Mouse (Mus musculus) lung, embryonic 15.5 days (tissue): ENCODE results near the gene Onecut3. TPM values are rescaled to one million over a fixed set of nuclear protein-coding genes. Genes with fewer than 3 reads are reported as not detected.

ENCODE experiments used
- ATAC-seq: fragments of 200-750 bp; cut with Nextera tagmentation; 2 replicates; pipeline ENCODE4 v1.8.0; 2017; ENCODE audit warnings: moderate number of reproducible peaks, borderline replicate concordance; ENCODE audit not compliant: low FRiP score, low TSS enrichment; ENCODE audit errors: extremely low read depth
- H3K27ac ChIP-seq: fragments of 300-500 bp; sonication (generic); 2 replicates; pipeline ENCODE4 v1.5.1; 2015; ENCODE audit warnings: moderate library complexity, mild to moderate bottlenecking, inconsistent platforms
- H3K27me3 ChIP-seq: fragments of 300-500 bp; sonication (generic); 2 replicates; pipeline ENCODE4 v1.6.1; 2015; ENCODE audit warnings: inconsistent platforms
- H3K36me3 ChIP-seq: fragments of 300-500 bp; sonication (generic); 2 replicates; pipeline ENCODE4 v1.6.1; 2015; ENCODE audit warnings: inconsistent platforms
- H3K4me1 ChIP-seq: fragments of 300-500 bp; sonication (generic); 2 replicates; pipeline ENCODE4 v1.6.1; 2015; ENCODE audit warnings: inconsistent platforms
- H3K4me2 ChIP-seq: fragments of 300-500 bp; sonication (generic); 2 replicates; pipeline ENCODE4 v1.6.1; 2015; ENCODE audit warnings: inconsistent platforms, mild to moderate bottlenecking, moderate library complexity
- H3K4me3 ChIP-seq: fragments of 300-500 bp; sonication (generic); 2 replicates; pipeline ENCODE4 v1.5.1; 2015; ENCODE audit warnings: mild to moderate bottlenecking, inconsistent platforms
- H3K9ac ChIP-seq: fragments of 300-500 bp; sonication (generic); 2 replicates; pipeline ENCODE4 v1.6.1; 2015; ENCODE audit warnings: inconsistent platforms
- H3K9me3 ChIP-seq: fragments of 300-500 bp; sonication (generic); 2 replicates; pipeline ENCODE4 v1.6.1; 2016; ENCODE audit warnings: inconsistent platforms
- WGBS: fragments of 180-500 bp; shearing (Covaris S2); methylation state at CpG from one replicate; pipeline ENCODE4 v1.1.7; 2015; 5-methylcytosine and 5-hydroxymethylcytosine counted together
- polyA plus RNA-seq: library from polyadenylated mRNA; unstranded; fragments of >200 nt; fragmentation: Nextera tagmentation; extraction: Ambion mirVana; gene quantifications from 2 replicates; pipeline ENCODE4 v1.2.1, GENCODE M21; 2015

The Onecut3 gene
- polyA plus RNA-seq, 1 experiment from 2014 or later = not detected

DNA sequence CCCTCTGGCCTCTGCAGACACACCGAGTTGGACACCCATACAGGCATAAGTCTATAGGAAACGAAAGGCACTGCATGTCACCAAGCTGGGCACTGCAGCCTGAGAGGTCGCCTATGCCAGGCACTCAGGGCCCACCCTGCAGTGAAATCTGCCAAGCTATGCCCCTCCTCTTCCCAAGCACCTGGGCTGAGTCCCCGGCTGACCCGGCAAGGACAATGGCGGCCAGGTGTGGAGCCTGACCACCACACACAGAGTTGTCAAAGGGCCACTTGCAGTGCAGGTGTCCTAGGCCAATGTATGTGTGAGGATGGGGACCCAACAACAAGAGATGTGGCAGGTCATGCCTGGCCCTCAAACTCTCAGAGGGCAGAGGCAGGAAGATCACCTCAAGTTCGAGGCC, 64.8 kb downstream of the Onecut3 start:
- no peaks in the 10 kb centered on the region for H3K27me3 ChIP-seq
- no peaks in the 10 kb centered on the region for H3K9me3 ChIP-seq
- no peak for ATAC-seq
- H3K4me2 ChIP-seq = no peak overlapping the region; the same call in 1 of the 2 replicates
- no peak overlapping the region for H3K27ac ChIP-seq
- H3K9ac ChIP-seq = no peak overlapping the region
- peaks cover 44% of the 10 kb centered on the region for H3K4me1 ChIP-seq
- H3K4me3 ChIP-seq = no peak overlapping the region
- 87% methylated on average over 7 of the region's 7 CpGs for WGBS
- no peaks in the 10 kb centered on the region for H3K36me3 ChIP-seq

DNA sequence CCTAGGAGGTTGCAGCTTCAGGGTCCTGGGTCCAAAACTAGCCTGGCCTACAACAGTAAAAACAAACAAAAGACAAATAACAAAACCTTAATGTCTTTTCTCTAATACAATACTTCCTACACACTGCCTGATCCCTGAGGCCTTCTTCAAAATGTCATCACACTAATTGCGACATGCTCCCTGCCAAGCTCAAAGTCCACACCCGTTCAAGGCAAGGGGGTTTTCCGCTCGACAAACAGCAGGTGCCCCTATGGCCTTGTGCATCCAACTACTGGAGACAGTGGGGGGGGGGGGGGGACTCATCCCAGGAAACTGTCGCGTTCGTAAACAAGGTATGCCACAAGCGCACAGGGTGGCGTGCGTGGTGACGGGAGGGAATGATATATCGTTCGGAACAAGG, 66.0 kb downstream of the Onecut3 start:
- Histone ChIP-seq H3K4me2 (peak overlapping the region; percentile 85), H3K9me3 (no peaks in the 10 kb centered on the region), H3K4me3 (peak overlapping the region; percentile 93), H3K36me3 (no peaks in the 10 kb centered on the region), H3K9ac (peak overlapping the region; percentile 99), H3K4me1 (peaks cover 44% of the 10 kb centered on the region), H3K27me3 (no peaks in the 10 kb centered on the region), H3K27ac (peak overlapping the region; percentile 89; the same call in 1 of the 2 replicates)
- no peak for ATAC-seq
- 1% methylated on average over 13 of the region's 13 CpGs for WGBS

DNA sequence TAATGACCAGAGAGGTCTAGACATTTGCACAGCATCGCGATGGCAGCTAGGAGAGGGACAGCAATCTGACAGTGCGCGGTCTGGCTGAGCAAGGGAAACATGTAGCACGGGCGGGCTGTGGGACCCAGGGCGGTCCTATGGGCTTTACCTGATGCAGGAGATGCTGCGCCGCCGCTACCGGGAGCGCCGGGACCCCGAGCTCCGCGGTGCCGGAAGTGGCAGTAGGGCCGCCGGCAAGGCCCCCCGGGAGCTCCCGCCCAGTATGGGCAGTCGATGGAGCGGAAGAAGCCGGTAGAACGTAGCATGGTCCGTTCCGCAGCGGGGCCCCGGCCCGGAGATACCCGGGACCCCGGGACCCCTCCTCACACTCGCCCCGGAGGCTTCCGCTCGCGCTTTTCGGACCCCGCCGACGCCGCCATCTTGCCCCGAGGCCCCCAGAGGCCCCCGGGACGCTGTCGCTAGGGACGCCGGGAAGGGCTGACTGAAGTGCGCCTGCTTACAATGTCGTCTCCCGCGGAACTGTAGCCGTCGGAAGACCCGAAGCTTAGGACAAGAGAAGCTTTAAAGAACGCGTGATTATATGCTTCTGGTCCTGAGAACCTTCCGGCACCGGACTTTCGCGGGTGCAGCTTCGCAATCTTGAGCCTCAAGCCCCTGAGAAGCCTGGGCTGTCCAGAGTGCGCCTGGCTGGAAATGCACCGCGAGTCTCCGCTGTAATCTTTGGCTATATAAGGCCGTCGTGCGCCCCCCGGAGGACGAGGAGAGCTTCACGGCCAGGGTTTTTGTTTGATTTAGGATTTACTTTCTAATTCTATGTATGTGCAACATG, 66.7 kb downstream of the Onecut3 start, which contains the start of gene Rexo1:
TSS of gene Rexo1 (minus strand) at position 445 of the 829 bp plus-strand sequence.
- WGBS = 2% methylated on average over 72 of the region's 72 CpGs
- ATAC-seq = peak; percentile 83
- peaks cover 4% of the 10 kb centered on the region; the same call in 1 of the 2 replicates for H3K36me3 ChIP-seq
- peaks cover 44% of the 10 kb centered on the region for H3K4me1 ChIP-seq
- H3K9ac ChIP-seq = peak within 1 kb of the TSS; percentile 99
- H3K9me3 ChIP-seq = no peaks in the 10 kb centered on the region
- no peaks in the 10 kb centered on the region for H3K27me3 ChIP-seq
- peak within 1 kb of the TSS; percentile 93 for H3K4me3 ChIP-seq
- peak within 1 kb of the TSS; percentile 89 for H3K27ac ChIP-seq
- H3K4me2 ChIP-seq = peak within 1 kb of the TSS; percentile 85

DNA sequence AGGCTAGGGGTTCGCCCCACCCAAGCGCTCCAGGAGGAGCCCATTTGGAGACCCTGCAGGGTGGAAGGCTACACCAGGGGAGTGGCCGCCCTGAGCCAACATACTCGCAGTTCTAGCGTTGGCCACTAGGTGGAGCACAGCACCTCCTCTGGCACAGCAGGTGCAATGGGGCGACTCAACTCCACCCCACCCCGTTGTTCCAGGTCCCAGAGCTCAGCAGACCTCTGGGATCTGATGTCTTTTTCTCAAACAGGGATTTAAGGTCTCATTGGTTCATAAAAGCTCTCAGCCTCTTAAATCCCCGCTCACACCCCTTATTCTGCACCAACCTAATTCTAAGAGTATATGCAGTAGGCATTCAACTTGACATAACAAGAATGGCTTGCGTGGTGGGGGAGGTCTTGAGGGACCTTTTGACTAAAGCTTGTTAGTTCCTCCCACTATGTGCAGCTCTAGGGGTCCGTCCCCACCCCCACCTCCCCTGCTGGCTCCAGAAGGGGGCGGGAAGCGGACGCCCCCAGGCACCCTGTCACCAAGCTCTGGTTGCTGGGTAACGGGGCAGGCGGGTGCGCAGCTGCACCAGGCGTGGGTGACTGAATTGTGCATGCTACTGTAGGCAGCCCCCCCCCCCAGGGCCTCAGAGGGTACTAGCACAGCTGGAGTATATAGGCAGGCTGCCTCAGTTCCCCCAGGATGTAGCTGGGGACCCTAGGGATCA, 71.9 kb downstream of the Onecut3 start:
- 31% methylated on average over 17 of the region's 17 CpGs for WGBS
- Histone ChIP-seq H3K27me3 (no peaks in the 10 kb centered on the region), H3K27ac (no peak overlapping the region), H3K4me2 (no peak overlapping the region), H3K9me3 (no peaks in the 10 kb centered on the region), H3K36me3 (peaks cover 15% of the 10 kb centered on the region; the same call in 1 of the 2 replicates), H3K4me1 (peaks cover 32% of the 10 kb centered on the region), H3K4me3 (no peak overlapping the region), H3K9ac (no peak overlapping the region)
- ATAC-seq = 0 out of 2 replicates have a peak, but pooled peaks have one; percentile 17

Other genes starting within 250 kb of the Onecut3 start
- gene Ndufs7, start 245.7 kb upstream of the Onecut3 start, polyA plus RNA-seq = 321 and 329 TPM in 2 replicates
- gene Gamt, start 233.8 kb upstream of the Onecut3 start, polyA plus RNA-seq = 29.3 and 30.2 TPM in 2 replicates
- 58.9 and 67.0 TPM in 2 replicates for gene Dazap1, start 233.3 kb upstream of the Onecut3 start, polyA plus RNA-seq
- gene Rps15, start 202.4 kb upstream of the Onecut3 start, polyA plus RNA-seq = 907 and 974 TPM in 2 replicates
- 0.59 and 1.3 TPM in 2 replicates for gene Apc2, start 198.9 kb upstream of the Onecut3 start, polyA plus RNA-seq
- 47.7 and 51.9 TPM in 2 replicates for gene 2310011J03Rik, start 174.3 kb upstream of the Onecut3 start, polyA plus RNA-seq
- gene Pcsk4, start 165.3 kb upstream of the Onecut3 start, polyA plus RNA-seq = 3.4 and 4.0 TPM in 2 replicates
- 13.8 and 14.2 TPM in 2 replicates for gene Reep6, start 164.9 kb upstream of the Onecut3 start, polyA plus RNA-seq
- gene Adamtsl5, start 146.4 kb upstream of the Onecut3 start, polyA plus RNA-seq = 2.5 and 3.4 TPM in 2 replicates
- 0.74 and 1.0 TPM in 2 replicates for gene Plk5, start 138.4 kb upstream of the Onecut3 start, polyA plus RNA-seq
- gene Mex3d, start 107.2 kb upstream of the Onecut3 start, polyA plus RNA-seq = 7.9 and 9.6 TPM in 2 replicates
- 276 and 277 TPM in 2 replicates for gene Mbd3, start 95.3 kb upstream of the Onecut3 start, polyA plus RNA-seq
- gene Uqcr11, start 88.0 kb upstream of the Onecut3 start, polyA plus RNA-seq = 628 and 681 TPM in 2 replicates
- 122 and 126 TPM in 2 replicates for gene Tcf3, start 61.2 kb upstream of the Onecut3 start, polyA plus RNA-seq
- 0.05 and 0.16 TPM in 2 replicates for gene Atp8b3, start 44.3 kb downstream of the Onecut3 start, polyA plus RNA-seq
- 25.0 and 25.8 TPM in 2 replicates for gene Rexo1, start 66.7 kb downstream of the Onecut3 start, polyA plus RNA-seq
- gene Klf16, start 82.5 kb downstream of the Onecut3 start, polyA plus RNA-seq = 10.1 and 10.2 TPM in 2 replicates
- 122 and 133 TPM in 2 replicates for gene Abhd17a, start 95.5 kb downstream of the Onecut3 start, polyA plus RNA-seq
- 79.0 and 84.8 TPM in 2 replicates for gene Scamp4, start 108.0 kb downstream of the Onecut3 start, polyA plus RNA-seq
- gene Adat3, start 108.0 kb downstream of the Onecut3 start, polyA plus RNA-seq = 9.1 TPM in 2 replicates
- gene Gm49322, start 111.2 kb downstream of the Onecut3 start, polyA plus RNA-seq = 3.2 and 5.1 TPM in 2 replicates
- gene Csnk1g2, start 128.0 kb downstream of the Onecut3 start, polyA plus RNA-seq = 142 and 152 TPM in 2 replicates
- 83.0 and 85.2 TPM in 2 replicates for gene Btbd2, start 162.2 kb downstream of the Onecut3 start, polyA plus RNA-seq
- 99.8 and 104 TPM in 2 replicates for gene Mknk2, start 183.3 kb downstream of the Onecut3 start, polyA plus RNA-seq
- 44.5 and 44.7 TPM in 2 replicates for gene Mob3a, start 207.1 kb downstream of the Onecut3 start, polyA plus RNA-seq
- gene Izumo4, start 207.3 kb downstream of the Onecut3 start, polyA plus RNA-seq = 19.8 and 23.0 TPM in 2 replicates
- gene Ap3d1, start 247.4 kb downstream of the Onecut3 start, polyA plus RNA-seq = 68.2 and 72.4 TPM in 2 replicates